Mouse (Mus musculus) frontal cortex, postnatal 10 days (tissue): ENCODE data around the gene Stk10.
"Not testable (repeated sequence)": the region's sequence is repeated elsewhere in the genome, so short reads cannot be mapped to it uniquely, and the experiment has no call there.

ENCODE experiments used
- DNase-seq, 2 experiments: peaks; one replicate each; pipeline ENCODE4 v3.0.0; 2022; ENCODE audit warnings: low spot score in 2 of 2, mixed read lengths in 1 of 2

Stk10 gene

DNA sequence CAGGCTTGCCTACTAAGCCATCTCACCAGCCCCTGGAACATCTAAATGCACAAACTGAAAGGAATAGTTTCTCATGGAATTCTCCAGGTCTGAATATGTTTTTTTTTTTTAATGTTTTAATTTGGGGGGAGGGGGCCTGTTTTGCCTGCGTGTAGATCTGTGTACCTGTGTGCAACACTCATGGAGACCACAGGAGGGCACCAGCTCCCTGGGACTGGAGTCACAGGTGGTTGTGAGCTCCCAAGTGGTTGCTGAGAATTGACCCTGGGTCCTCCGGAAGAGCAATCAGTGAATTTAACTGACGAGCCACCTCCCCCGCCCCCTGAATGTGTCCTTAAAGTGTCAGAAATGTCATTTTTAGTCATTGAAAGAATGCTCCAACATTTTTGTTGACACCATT, 61.0 kb downstream of the Stk10 start:
- no peak for DNase-seq

DNA sequence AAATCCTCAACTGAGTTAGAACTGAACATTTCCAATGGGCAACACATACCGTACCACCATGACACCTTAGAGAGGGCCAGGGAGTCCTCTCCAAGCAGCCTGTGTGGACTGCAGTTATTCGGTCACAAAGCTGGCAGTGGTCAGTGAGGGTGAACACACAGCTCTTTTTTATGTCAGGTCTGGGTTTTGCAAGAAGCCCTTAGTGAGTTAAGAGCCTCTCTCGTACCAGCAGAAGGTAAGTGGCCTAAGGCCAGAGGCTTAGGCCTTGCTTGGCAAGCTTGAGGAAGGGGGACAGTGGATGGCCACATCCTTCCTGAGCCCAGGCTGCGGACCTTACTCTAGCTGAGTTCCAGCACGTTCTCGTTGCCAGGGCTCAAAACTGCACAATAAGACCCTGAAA, 67.3 kb downstream of the Stk10 start:
- DNase-seq: no peak

DNA sequence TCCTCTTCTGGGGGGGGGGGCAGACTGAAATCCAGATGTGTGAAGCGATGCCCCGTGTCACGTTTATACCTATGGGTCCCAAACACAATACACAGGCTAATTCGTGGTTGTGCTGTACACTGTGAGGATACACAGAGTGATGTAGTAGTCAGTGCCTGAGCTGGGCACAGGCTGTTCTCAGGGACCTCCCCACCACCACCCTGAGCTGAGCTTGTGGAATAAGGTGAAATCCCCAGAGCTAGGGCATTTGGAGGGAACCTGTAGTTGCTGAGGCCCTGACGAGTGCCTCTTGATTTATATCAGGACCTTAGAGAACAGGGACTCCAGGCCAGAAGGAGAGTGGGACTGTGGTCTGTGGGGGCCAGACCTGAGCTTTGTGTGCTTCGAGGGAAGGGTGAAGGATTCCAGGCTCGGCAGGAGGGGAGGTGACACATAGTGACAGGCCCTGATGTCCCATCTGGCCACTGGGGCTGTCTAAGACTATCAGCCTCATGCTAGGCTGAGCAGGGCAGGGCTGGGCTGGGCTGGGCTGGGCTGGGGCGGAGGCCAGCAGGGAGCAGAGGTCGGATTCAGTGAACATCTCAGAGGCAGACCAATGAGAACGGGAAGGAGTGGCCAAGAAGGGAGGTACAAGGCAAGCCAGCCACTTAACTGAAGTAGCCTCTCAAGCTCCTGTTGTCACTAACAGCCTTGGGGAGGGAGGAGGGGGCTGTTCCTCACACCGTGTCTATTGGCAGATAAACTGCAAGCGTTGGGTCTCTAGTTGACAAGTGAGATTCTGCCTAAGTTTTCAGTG, 68.6 kb downstream of the Stk10 start:
- DNase-seq: no peak

DNA sequence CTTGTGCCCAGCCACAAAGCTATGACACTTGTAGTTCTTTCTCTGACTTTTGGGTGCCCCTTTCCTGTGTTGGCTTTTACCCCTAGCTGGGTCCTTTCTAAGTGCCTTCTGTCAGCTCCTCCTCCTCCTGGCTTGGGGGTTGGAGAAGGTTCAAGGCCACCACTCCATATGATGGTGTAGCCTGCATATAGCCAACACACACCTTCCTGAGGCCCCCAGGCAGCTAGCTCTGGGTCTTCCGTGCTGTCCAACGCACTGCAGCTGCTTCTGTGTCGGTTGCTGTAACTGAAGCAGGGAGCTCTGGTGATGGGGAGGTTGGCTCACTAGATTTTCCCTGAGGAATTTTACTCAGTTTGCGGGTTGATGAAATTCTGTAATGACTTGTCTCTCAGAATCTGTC, 71.6 kb downstream of the Stk10 start:
- no peak for DNase-seq

DNA sequence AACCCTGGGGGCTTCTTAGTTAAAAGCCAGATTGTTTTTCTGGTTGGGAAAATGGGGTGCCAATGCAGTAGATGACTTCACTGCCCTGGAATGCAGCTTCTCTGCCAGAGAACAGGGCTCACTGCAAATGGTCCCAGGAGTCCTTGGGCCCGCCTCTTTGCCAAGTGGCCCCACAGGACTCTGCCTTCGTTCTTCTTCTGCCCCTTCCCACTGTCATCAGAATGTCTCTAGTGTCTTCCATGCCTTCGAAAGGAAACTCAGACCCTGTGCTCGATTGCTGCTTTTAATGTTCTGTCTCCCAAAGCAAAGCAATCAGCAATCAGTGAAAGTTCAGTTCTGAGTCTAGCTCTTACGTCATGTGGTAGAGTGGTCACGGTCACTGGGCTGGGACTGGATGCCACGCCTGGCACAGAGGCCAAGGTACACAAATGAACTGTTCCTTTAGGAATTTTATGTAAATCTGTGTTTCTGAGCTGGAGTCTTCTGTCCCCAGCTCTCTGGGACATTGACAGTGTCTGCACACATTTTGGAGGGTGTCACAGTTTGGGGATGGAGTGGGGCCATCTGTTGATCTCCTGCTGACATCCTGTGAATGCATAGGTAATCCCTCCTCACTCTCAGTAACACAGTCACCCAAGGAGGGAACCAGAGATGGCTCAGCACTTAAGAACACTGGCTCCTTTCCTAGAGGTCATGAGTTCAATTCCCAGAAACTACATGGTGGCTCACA, 72.2 kb downstream of the Stk10 start:
- no peak for DNase-seq

DNA sequence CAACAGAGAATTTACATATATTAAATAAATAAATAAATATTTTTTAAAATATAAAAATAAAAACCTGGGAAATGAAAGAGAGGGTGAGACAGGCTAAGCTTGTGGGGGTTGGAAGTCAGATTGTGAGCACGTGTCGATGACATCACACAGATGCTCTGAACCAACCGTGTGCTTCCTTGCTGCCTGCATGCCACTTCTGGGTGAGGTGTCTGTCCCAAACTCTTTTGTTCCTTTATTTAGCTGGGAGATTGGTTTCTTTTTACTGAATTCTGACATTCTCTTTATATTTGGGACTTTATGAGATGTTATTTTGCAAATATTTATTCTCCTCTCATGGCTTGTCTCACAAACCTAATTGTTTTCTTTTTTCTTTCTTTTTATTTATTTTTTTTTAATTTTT, 72.8 kb downstream of the Stk10 start:
- DNase-seq: no peak

DNA sequence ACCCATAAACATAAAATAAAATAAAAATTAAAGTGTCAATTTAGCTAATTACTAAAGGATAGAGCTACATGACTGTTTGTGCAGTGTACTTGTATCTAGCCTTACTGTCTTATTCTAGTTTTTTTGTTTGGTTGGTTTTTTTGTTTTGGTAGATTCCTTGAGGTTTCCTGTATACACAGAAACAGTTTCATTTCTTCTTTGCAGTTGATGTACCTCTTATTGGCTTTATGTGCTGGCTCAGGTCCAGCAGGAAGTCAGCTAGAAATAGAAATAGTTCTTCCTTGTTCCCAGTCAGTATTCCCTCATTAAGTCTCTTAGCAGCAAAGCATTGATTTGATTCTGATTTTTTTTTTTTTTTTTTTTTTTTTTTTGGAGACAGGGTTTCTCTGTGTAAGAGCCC, 74.2 kb downstream of the Stk10 start:
- no peak for DNase-seq

DNA sequence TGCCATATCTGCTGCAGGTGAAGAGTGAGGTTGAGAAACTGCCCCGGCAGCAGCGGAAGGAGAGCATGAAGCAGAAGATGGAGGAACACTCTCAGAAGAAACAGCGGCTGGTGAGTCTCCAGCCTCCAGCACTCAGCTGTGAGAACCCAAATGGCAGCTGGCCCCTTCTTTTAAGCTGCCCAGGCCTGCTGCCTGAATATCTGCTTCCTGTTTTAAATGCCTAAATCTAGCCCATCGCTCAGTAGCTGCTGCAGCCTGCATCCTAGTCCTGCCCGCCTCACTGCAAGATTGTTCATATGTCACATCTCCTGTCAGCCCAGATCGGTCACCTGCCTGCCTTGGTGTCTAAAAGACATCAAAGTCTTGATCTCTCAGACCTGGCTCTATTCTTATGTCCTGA, 77.5 kb downstream of the Stk10 start:
- DNase-seq: no peak

DNA sequence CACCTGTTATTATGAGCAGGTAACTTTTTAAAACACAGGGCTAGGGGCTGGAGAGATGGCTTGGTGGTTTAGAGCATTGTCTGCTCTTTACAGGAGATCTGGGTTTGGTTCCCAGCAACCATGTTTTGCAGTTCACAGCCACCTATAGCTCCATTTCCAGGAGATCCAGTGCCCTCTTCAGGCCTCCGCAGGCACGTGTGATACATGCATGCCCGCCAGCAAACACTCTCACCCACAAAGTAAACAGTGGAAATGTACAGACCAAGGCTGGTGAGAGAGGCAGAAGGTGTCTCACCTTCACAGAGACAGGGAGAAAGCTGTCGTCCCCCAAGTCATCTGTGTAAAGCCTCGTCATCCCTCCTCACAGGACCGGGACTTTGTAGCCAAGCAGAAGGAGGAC, 79.2 kb downstream of the Stk10 start:
- DNase-seq: no peak

DNA sequence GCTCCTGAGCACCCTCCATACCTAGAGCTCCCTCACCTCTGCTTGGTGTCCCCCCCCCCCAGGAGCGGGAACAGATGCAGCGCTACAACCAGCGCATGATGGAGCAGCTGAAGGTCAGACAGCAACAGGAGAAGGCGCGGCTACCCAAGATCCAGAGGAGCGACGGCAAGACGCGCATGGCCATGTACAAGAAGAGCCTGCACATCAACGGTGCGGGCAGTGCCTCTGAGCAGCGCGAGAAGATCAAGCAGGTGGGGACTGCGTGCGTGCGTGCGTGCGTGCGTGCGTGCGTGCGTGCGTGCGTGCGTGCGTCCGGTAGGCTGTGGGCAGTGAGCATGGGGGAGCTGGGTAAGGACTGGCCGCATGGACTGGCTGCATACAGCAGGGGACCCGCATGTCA, 81.4 kb downstream of the Stk10 start:
- no peak for DNase-seq

DNA sequence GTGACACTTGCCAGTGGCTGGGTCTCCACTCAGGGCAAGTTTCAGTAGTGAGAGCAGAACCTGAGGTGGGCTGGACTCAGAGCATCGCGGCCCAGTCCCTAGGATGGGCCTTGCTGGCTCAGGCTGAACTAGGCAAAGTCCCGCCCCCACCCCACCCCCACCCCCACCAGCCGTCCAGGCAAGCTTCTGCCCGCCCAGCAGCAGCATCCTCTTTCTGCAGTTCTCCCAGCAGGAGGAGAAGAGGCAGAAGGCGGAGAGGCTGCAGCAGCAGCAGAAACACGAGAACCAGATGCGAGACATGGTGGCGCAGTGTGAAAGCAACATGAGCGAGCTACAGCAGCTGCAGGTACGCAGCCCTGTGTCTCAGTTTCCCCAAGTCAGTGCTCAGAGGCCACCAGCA, 82.5 kb downstream of the Stk10 start:
- no peak for DNase-seq

DNA sequence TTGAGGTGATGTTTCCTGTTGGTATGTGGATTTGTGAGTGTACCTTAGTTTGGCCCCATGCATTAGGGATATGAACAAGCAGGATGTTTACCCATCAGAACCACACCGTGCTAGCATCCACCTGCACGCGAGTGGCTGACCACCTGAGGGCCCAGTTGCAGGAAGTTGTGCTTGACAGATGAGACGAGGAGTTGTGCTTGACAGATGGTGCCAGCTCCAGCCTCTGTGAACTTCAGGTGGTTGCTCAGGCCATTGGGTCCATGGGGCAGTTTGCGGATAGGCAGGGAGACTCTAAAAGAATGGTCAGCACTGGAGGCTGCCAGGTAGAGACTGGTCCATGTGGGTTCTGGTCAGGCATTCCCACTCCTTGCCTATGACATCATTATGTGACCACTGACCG, 83.0 kb downstream of the Stk10 start:
- no peak for DNase-seq

DNA sequence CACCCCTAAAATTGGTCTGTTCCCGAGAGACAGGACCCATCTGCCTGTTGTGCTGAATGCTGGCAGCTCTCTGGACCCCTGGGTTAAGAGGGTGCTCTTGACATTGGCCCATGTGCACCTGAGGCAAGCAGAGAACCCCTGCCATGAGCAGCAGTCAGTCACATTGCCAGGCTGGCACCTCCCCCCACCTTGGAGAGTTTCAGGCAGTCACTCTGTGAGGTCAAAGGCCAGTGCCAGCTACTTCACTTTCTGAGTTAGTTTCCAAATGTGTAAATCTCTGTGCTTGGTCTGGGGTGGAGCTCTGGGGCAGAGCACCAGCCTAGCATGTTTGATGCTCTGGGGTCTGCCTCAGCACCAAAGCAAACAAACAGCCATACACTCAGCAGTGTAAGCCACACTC, 84.9 kb downstream of the Stk10 start:
- no peak for DNase-seq

DNA sequence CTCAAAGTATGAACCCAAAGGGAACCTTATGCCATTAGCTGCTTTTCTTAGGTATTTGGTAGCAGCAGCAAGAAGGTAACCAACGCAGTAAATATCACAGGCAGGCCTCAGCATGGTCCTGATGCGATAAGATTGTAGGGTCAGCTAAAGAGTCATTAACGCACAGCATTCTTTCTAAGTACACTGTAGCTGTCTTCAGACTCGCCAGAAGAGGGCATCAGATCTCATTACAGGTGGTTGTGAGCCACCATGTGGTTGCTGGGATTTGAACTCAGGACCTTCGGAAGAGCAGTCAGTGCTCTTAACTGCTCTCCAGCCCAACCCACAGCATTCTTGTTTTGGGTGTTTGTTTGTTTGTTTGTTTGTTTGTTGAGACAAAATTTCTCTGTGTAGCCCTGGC, 85.5 kb downstream of the Stk10 start:
- DNase-seq: not testable (repeated sequence)

DNA sequence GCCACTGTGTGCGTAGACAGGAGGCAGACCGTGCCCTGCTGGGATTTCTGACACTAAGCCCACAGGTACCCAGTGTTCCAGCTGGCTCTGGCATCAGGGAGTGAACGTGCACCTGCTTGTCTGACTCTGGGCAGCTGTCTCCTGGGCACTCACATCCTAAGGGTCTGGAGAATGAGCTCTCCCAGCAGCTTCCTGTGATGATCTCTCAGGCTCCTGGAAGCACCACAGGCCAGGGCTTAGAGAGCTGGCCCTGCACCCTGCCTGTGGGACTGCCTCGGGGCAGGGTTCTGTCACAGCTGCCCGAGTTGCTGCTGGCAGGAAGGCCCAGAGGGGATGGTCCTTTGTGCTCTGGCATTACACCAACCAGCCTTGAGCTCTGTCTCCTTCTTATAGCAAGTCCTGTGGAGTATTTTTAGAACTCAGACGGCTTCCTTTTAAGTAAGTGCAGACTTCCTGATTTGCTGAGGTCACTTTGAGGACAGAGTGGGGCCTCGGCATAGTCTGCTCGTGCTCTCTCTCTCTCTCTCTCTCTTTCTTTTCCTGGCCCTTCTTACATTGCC, 86.2 kb downstream of the Stk10 start:
- peak; percentile 40 to 61 for DNase-seq

DNA sequence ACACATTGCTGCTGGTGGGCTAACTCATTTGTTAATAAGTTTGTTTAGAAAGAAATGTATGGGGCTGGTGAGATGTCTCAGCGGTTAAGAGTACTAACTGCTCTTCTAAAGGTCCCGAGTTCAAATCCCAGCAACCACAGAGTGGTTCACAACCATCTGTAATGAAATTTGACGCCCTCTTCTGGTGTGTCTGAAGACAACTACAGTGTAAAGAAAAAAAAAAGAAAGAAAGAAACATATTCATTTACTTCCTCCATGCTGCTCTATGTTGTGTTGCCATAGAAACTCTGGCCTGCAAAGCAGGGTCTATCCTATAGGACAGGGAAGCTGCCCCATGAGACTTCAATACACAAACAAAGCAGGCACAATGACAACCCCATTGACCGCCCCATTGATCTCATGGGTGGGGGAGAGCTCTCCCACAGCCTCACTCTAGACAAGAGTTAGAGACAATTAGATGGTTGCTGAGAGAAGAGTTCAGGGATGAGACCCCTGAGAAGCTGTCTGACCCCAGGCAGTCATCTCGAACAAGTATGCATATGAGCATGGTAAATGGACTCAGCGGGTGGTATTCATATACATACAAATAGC, 86.9 kb downstream of the Stk10 start:
- no peak for DNase-seq

DNA sequence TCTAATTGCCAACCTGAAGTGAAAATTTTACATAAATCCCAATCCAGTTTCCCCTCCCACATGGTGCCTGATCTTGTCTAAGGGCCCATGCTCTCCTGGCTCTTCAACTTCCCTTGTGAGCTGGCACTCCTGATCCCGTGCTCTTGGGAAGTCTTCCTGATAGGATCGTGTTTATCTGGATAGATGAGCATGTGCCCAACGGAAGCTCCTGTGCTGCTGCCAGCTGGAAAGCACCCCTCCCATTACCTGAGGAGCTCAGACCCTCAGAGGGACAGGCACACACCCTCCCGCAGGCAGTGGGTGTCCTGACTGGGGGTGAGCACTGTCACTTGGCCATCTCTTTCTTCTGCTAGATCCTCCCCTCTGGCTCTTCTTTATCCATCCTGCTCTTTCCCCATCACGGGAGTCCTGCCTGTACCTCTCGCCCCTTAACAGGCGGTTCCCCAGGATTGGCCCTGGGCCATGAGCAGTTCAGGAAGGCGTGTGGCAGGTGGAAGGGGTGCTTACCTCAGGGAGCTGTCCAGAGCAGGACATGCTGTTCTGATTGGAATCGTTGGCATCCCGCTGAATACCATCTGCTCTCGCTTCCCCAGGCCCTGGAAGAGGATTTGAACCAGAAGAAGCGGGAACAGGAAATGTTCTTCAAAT, 88.8 kb downstream of the Stk10 start:
- no peak for DNase-seq

DNA sequence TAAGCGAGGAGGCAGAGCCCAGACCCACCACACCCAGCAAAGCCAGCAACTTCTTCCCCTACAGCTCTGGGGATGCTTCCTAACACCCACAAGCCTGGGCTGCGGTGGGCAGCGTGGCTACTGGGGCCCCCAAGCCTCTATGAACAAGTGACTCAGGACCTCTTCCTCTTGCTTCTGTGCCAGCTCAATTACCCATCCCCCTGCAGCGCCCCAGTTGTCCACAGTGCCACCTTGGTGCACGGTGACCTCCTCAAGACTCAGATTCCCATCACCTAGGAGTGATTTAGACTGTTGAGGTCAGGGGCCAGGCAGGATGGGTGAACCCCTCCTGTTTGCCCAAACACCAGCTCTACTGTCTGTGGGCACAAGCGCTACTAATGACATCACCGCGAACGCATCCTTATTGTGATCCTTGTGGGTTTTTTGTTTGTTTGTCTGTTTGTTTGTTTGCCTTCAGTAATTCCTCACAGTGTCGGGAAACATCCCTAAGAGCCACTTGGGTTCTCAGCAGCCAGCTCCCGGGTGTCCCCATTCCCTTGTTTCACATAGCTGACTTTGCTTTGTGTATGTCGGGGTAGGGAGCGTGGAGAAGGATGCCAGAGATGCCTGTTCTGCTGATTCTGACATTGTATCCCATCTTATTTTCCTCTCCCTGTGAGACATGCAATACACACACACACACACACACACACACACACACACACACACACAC, 89.5 kb downstream of the Stk10 start:
- DNase-seq: no peak

DNA sequence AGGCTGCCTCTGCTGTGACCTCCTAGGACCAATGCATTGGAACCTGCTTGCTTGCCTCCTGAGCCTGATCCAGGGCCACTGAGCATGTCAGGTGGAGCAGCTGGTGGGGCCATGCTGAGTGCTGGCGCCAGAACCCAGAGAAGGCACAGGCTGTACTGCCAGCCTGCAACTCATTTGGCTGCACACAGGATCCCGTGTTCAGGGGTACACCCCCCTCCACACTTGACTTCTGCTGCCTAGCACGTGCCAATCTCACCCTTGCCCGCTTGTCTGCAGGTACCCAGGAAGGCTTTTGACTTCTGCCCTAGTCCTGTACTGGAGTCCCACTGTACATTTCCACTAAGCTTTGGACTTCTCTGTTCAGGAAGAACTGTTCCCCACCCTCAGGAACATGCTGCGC, 90.1 kb downstream of the Stk10 start:
- no peak for DNase-seq

DNA sequence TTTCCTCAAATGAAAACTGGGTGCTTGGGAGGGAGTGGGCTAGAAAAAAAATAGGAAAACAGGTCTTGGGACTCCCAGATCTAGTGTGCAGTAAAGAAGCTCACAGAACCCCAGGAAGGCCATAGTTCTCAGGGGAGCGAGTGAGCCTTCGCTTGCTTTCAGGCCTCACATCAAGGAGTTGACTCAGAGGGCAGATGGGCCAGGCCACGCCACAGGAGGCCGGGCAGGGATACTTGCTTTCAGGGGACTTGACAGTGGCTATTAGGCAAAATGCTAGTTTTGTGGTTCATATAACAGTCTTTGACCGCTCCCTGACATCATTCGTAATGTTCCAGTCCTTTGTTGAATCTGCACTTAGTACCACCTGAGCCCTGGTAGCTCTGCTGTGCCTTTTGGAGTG, 90.8 kb downstream of the Stk10 start:
- no peak for DNase-seq

DNA sequence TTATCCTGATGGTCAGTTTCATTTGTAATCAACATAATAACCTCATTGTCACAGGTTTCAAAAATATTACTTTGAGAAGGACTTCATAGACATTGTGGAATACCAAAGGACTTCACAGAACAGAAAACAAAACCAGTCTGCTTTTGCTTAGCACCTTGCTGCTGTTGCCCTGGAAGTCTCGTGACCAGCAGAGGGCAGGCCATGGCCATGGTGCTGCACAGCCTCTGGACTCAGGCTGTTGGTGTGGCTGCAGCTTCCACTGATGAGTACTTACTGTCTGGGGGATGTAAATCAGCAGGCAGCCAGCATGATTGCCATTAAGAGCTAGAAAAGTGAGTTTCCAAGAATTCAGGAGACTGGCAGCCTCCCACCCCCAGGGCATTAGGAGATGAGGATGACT, 92.6 kb downstream of the Stk10 start:
- DNase-seq: peak in 1 of 2 experiments; percentile 44

DNA sequence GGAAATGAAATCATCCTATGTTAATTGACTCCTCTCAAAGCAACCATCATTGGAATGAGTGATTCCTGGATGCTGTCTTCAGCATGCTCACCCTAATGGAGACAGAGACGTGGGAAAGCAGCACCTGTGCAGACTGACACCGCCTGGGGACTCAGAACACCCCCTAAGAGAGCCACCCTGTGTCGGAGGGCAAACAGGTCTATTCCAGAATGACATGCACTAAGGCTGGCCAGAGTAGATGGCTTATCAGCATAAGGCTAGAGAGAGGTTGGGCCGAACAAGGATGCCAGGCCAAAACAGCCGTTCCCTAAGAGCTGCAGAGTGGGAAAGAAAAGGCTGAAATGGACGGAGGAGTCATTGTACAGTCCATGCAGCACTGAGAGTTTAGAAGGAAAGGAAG, 93.0 kb downstream of the Stk10 start:
- no peak for DNase-seq
